Mouse (Mus musculus) heart, postnatal 10 days (tissue): Measurements from ENCODE around the gene Chm. TPM values are rescaled to one million over a fixed set of nuclear protein-coding genes. Genes with fewer than 3 reads are reported as not detected.
A peak's percentile ranks its signal among the peaks of the same experiment; 100 is the strongest.
"Not testable (repeated sequence)": the region's sequence is repeated elsewhere in the genome, so short reads cannot be mapped to it uniquely, and the experiment has no call there.

Source experiments
- DNase-seq, 2 experiments: peaks; one replicate each; pipeline ENCODE4 v3.0.0; 2021
- intact Hi-C: fragments of 180-260 bp; cut with DNase I; formaldehyde crosslinking; loops from one replicate; pipeline ENCODE4 v1.15.1; 2025
- microRNA-seq, 2 experiments: library from miRNA; unstranded; fragments of <30 nt; microRNA quantifications; one replicate each; pipeline ENCODE4 v1.2.0; 2022
- total RNA-seq, 2 experiments: library from RNA; stranded (reverse); gene quantifications; 2 replicates each; pipeline ENCODE4 v1.2.3; 2021

Chm gene
- 10 to 100 TPM; 15.6 to 16.5 TPM for total RNA-seq

GRCm38 (mm10) chrX:113185230-113185985, at the start of gene Chm:
Chm (minus strand) TSS chrX:113185517.
- intact Hi-C loops: no loop called here
- DNase-seq: peak; percentile 63 to 70

GRCm38 (mm10) chrX:113193901-113194300, 8.6 kb upstream of the Chm start:
- intact Hi-C loops: no loop called here
- DNase-seq: no peak

GRCm38 (mm10) chrX:113184569-113185229, 618 bp downstream of the Chm start:
- intact Hi-C loops: no loop called here
- peak in 1 of 2 experiments; percentile 3 for DNase-seq

- DNase-seq, intact Hi-C loops: not testable (repeated sequence)
Measured at GRCm38 (mm10) chrX:113180856-113181255, 4.5 kb downstream of the Chm start.

- intact Hi-C loops: no loop called here
- DNase-seq: no peak
Measured at GRCm38 (mm10) chrX:113172766-113173165, 12.6 kb downstream of the Chm start.

- intact Hi-C loops: no loop called here
- DNase-seq: no peak
Measured at GRCm38 (mm10) chrX:113172271-113172670, 13.0 kb downstream of the Chm start.

- DNase-seq: no peak
- intact Hi-C loops: no loop called here
Measured at GRCm38 (mm10) chrX:113160268-113160860, 25.0 kb downstream of the Chm start.

- no peak for DNase-seq
- intact Hi-C loops: no loop called here
Measured at GRCm38 (mm10) chrX:113084171-113084570, 101.1 kb downstream of the Chm start.

GRCm38 (mm10) chrX:113076053-113076452, 109.3 kb downstream of the Chm start:
- intact Hi-C loops: no loop called here

GRCm38 (mm10) chrX:113074823-113075222, 110.5 kb downstream of the Chm start:
- intact Hi-C loops: no loop called here
- DNase-seq: no peak

More at GRCm38 (mm10) chrX:113076053-113076452, 109.3 kb downstream of the Chm start:
- DNase-seq: no peak

- no peak for DNase-seq
- intact Hi-C loops: no loop called here
Measured at GRCm38 (mm10) chrX:113003621-113004020, 181.7 kb downstream of the Chm start.

GRCm38 (mm10) chrX:113002192-113002591, 183.1 kb downstream of the Chm start:
- intact Hi-C loops: no loop called here
- no peak for DNase-seq

Small RNA genes lying within 50 kb of the gene (microRNA-seq; reads per million reads assigned to microRNA genes)
- gene Mir361: 2,824 to 3,306 reads per million in 2 experiments

Other genes starting within 250 kb of the Chm start
- under 1 TPM; 0.10 to 0.22 TPM for gene Dach2, start 112.0 kb upstream of the Chm start, total RNA-seq